ENCODE assay signal across 11 mouse cellular contexts in genomic region chr5:24321711-24322682, GRCm38 (mm10). TPM values are rescaled to one million over a fixed set of nuclear protein-coding genes. Genes with fewer than 3 reads are reported as not detected.
DNase-seq lines count a peak whose midpoint lies in the region; ATAC-seq and TF ChIP-seq lines count a peak whose summit lies in the region.
"Had no signal": no experiment of that assay in that cellular context is flagged by ENCODE, and none has a peak within 500 bp of the region (broad histone marks: within the 10 kb centered on the region; RNA-seq: fewer than 3 reads in every experiment).

No protein-coding gene starts in this region.

- no peak overlapping the region for H3K4me2 ChIP-seq in forebrain, embryonic 14.5 days (ENCODE audit: low read length)
- no peak overlapping the region for H3K4me2 ChIP-seq in limb, embryonic 15.5 days
- H3K4me2 ChIP-seq: lung, embryonic 14.5 days had no signal

- TF ChIP-seq CTCF in ES-Bruce4 (IDR thresholded peaks at IDR 0.05; ENCODE audit: low read depth, low read length): no peak

- no peak for DNase-seq in heart, embryonic 10.5 days (ENCODE audit: low spot score)
- DNase-seq in heart, adult 8-10 months (ENCODE audit: low spot score): no peak
- DNase-seq in forebrain, embryonic 14.5 days (ENCODE audit: low spot score): no peak
- DNase-seq in spleen, postnatal 14 days (ENCODE audit: low spot score in 2 of 2): no peak
- DNase-seq in layer of hippocampus, adult 8-10 months (ENCODE audit: low spot score in 2 of 2): no peak
- DNase-seq in urinary bladder, postnatal 14 days (ENCODE audit: low spot score): no peak
- DNase-seq: adrenal gland, adult 2 months; lung, embryonic 14.5 days; thymus, postnatal 36 days had no signal

- WGBS in heart, embryonic 10.5 days: 8% methylated on average over 22 of the region's 22 CpGs
- WGBS in forebrain, embryonic 14.5 days: 6% methylated on average over 21 of the region's 22 CpGs
- 17% methylated on average over 20 of the region's 22 CpGs for WGBS in limb, embryonic 15.5 days

- peak; percentile 70 for TF ChIP-seq EP300 in ES-Bruce4 (IDR thresholded peaks at IDR 0.05; ENCODE audit: insufficient read depth, low read depth, low read length)

- peak overlapping the region; percentile 83 for H3K27ac ChIP-seq in heart, embryonic 10.5 days
- no peak overlapping the region for H3K27ac ChIP-seq in ES-Bruce4 (ENCODE audit: insufficient read depth, low read length)
- no peak overlapping the region for H3K27ac ChIP-seq in forebrain, embryonic 14.5 days (ENCODE audit: low read depth, low read length)
- no peak overlapping the region for H3K27ac ChIP-seq in limb, embryonic 15.5 days

- H3K27me3 ChIP-seq in heart, embryonic 10.5 days (ENCODE audit: insufficient read depth, poor library complexity, severe bottlenecking): peaks cover 31% of the 10 kb centered on the region
- H3K27me3 ChIP-seq in ES-Bruce4 (ENCODE audit: control insufficient read depth, insufficient read depth, low read length, poor library complexity, severe bottlenecking): no peaks in the 10 kb centered on the region
- H3K27me3 ChIP-seq in forebrain, embryonic 14.5 days (replicated peaks; ENCODE audit: control insufficient read depth, insufficient read depth, low read length): no peaks in the 10 kb centered on the region
- H3K27me3 ChIP-seq in limb, embryonic 15.5 days: peaks cover 40% of the 10 kb centered on the region

- H3K9ac ChIP-seq in ES-Bruce4 (ENCODE audit: low read depth, poor library complexity, severe bottlenecking): no peak overlapping the region
- H3K9ac ChIP-seq in forebrain, embryonic 14.5 days (ENCODE audit: low read length): 0 out of 2 replicates have a peak overlapping the region, but pooled peaks have one; percentile 18
- H3K9ac ChIP-seq in limb, embryonic 15.5 days: no peak overlapping the region
- H3K9ac ChIP-seq: lung, embryonic 14.5 days had no signal

- peak; percentile 35; the same call in 1 of the 2 replicates for ATAC-seq in forebrain, embryonic 14.5 days
- 0 out of 2 replicates have a peak, but pooled peaks have one; percentile 20 for ATAC-seq in limb, embryonic 15.5 days (ENCODE audit: insufficient number of reproducible peaks, low FRiP score, low TSS enrichment, low read depth)

- no peak for TF ChIP-seq POLR2A in ES-Bruce4 (IDR thresholded peaks at IDR 0.05; ENCODE audit: insufficient read depth, low read length)

- no peaks in the 10 kb centered on the region for H3K9me3 ChIP-seq in heart, embryonic 10.5 days
- H3K9me3 ChIP-seq in ES-Bruce4 (replicated peaks; ENCODE audit: control insufficient read depth, insufficient read depth, low read length, poor library complexity, severe bottlenecking): no peaks in the 10 kb centered on the region
- H3K9me3 ChIP-seq in forebrain, embryonic 14.5 days (replicated peaks; ENCODE audit: control insufficient read depth, low read length): no peaks in the 10 kb centered on the region
- H3K9me3 ChIP-seq in limb, embryonic 15.5 days: no peaks in the 10 kb centered on the region

- peaks cover 86% of the 10 kb centered on the region for H3K36me3 ChIP-seq in heart, embryonic 10.5 days
- no peaks in the 10 kb centered on the region for H3K36me3 ChIP-seq in ES-Bruce4 (ENCODE audit: control insufficient read depth, insufficient read depth, low read length, poor library complexity, severe bottlenecking)
- peaks cover 17% of the 10 kb centered on the region for H3K36me3 ChIP-seq in forebrain, embryonic 14.5 days (ENCODE audit: control insufficient read depth, insufficient read depth, low read length)
- H3K36me3 ChIP-seq in limb, embryonic 15.5 days: no peaks in the 10 kb centered on the region

- peak overlapping the region; percentile 32 for H3K4me3 ChIP-seq in heart, embryonic 10.5 days
- no peak overlapping the region for H3K4me3 ChIP-seq in ES-Bruce4 (ENCODE audit: low read depth, low read length)
- no peak overlapping the region for H3K4me3 ChIP-seq in forebrain, embryonic 14.5 days (ENCODE audit: low read depth, low read length)
- H3K4me3 ChIP-seq in limb, embryonic 15.5 days: no peak overlapping the region

- H3K4me1 ChIP-seq in heart, embryonic 10.5 days: peaks cover 67% of the 10 kb centered on the region
- H3K4me1 ChIP-seq in ES-Bruce4 (ENCODE audit: control insufficient read depth, insufficient read depth, low read length): no peaks in the 10 kb centered on the region
- H3K4me1 ChIP-seq in forebrain, embryonic 14.5 days (ENCODE audit: control insufficient read depth, insufficient read depth, low read length): peaks cover 6% of the 10 kb centered on the region; the same call in 1 of the 2 replicates
- H3K4me1 ChIP-seq in limb, embryonic 15.5 days: peaks cover 35% of the 10 kb centered on the region

RNA-seq across cellular contexts. Expression of gene Kcnh2, which starts 29.4 kb away (rescaled TPM):
- polyA plus RNA-seq in heart, embryonic 10.5 days (2016; fragmentation: Nextera tagmentation; extraction: Ambion mirVana): 28.8 and 32.2 TPM in 2 replicates
- total RNA-seq in heart, adult 8-10 months (2022): 10 to 100 TPM; 48.8 to 95.2 (median 71.0) TPM
- polyA plus RNA-seq in ES-Bruce4 (2011; ENCODE audit: insufficient read depth, insufficient read length, low read depth, missing spikeins): 3.3 and 5.8 TPM in 2 replicates
- polyA plus RNA-seq in forebrain, embryonic 14.5 days (2014; fragmentation: Nextera tagmentation; extraction: Ambion mirVana): 4.7 and 5.2 TPM in 2 replicates
- 3.5 and 4.9 TPM in 2 replicates for polyA plus RNA-seq in limb, embryonic 15.5 days (2015; fragmentation: Nextera tagmentation; extraction: Ambion mirVana)
- 10 to 100 TPM; 20.4 to 26.8 (median 21.9) TPM for total RNA-seq in layer of hippocampus, adult 8-10 months (2022)

RNA-seq across cellular contexts. Expression of gene Nos3, which starts 42.6 kb away (rescaled TPM):
- 23.2 and 40.8 TPM in 2 replicates for polyA plus RNA-seq in heart, embryonic 10.5 days (2016; fragmentation: Nextera tagmentation; extraction: Ambion mirVana)
- total RNA-seq in heart, adult 8-10 months (2022): 10 to 100 TPM; 21.4 to 26.9 (median 23.8) TPM
- 1.1 and 1.2 TPM in 2 replicates for polyA plus RNA-seq in ES-Bruce4 (2011; ENCODE audit: insufficient read depth, insufficient read length, low read depth, missing spikeins)
- polyA plus RNA-seq in forebrain, embryonic 14.5 days (2014; fragmentation: Nextera tagmentation; extraction: Ambion mirVana): 4.6 and 7.6 TPM in 2 replicates
- polyA plus RNA-seq in limb, embryonic 15.5 days (2015; fragmentation: Nextera tagmentation; extraction: Ambion mirVana): 7.5 and 8.0 TPM in 2 replicates
- total RNA-seq in layer of hippocampus, adult 8-10 months (2022): 1 to 10 TPM; 6.6 to 9.0 (median 7.6) TPM
